Mouse (Mus musculus): ENCODE measurements around the gene Cdkl1. TPM values are rescaled to one million over a fixed set of nuclear protein-coding genes. Genes with fewer than 3 reads are reported as not detected.
A peak's percentile ranks its signal among the peaks of the same experiment; 100 is the strongest.

Gene Cdkl1
- polyA plus RNA-seq, 1 experiment from 2014 or later = 1.2 TPM

GRCm38 (mm10) chr12:69777341-69777730 lies 13.7 kb downstream of the Cdkl1 start:
- no peak for DNase-seq (ENCODE audit: low spot score)
- Histone ChIP-seq H3K9me3 (replicated peaks) (no peaks in the 10 kb centered on the region), H3K27me3 (ENCODE audit: low read depth, poor library complexity, severe bottlenecking) (no peaks in the 10 kb centered on the region), H3K27ac (no peak overlapping the region), H3K4me3 (no peak overlapping the region), H3K4me1 (peaks cover 6% of the 10 kb centered on the region; the same call in 1 of the 2 replicates), H3K36me3 (no peaks in the 10 kb centered on the region)
- 85% methylated on average over 6 of the region's 6 CpGs for WGBS

GRCm38 (mm10) chr12:69776607-69777340 lies 14.3 kb downstream of the Cdkl1 start:
- Histone ChIP-seq H3K4me1 (peaks cover 6% of the 10 kb centered on the region; the same call in 1 of the 2 replicates), H3K36me3 (no peaks in the 10 kb centered on the region), H3K27me3 (ENCODE audit: low read depth, poor library complexity, severe bottlenecking) (no peaks in the 10 kb centered on the region), H3K27ac (no peak overlapping the region), H3K9me3 (replicated peaks) (no peaks in the 10 kb centered on the region), H3K4me3 (no peak overlapping the region)
- DNase-seq (ENCODE audit: low spot score) = no peak
- 79% methylated on average over 11 of the region's 11 CpGs for WGBS

- DNase-seq (ENCODE audit: low spot score) = no peak
- no peak overlapping the region for H3K4me3 ChIP-seq
- WGBS = 70% methylated on average over 2 of the region's 2 CpGs
Observed at GRCm38 (mm10) chr12:69768841-69769240, 22.2 kb downstream of the Cdkl1 start.

GRCm38 (mm10) chr12:69767476-69768258 lies 23.4 kb downstream of the Cdkl1 start:
- H3K27me3 ChIP-seq (ENCODE audit: low read depth, poor library complexity, severe bottlenecking) = no peaks in the 10 kb centered on the region
- H3K9me3 ChIP-seq (replicated peaks) = no peaks in the 10 kb centered on the region
- no peak overlapping the region for H3K27ac ChIP-seq
- no peaks in the 10 kb centered on the region for H3K36me3 ChIP-seq
- H3K4me3 ChIP-seq = no peak overlapping the region
- H3K4me1 ChIP-seq = peaks cover 6% of the 10 kb centered on the region
- 68% methylated on average over 9 of the region's 9 CpGs for WGBS
- no peak for DNase-seq (ENCODE audit: low spot score)

More at GRCm38 (mm10) chr12:69768841-69769240, 22.2 kb downstream of the Cdkl1 start:
- Histone ChIP-seq H3K4me1 (peaks cover 6% of the 10 kb centered on the region), H3K27me3 (ENCODE audit: low read depth, poor library complexity, severe bottlenecking) (no peaks in the 10 kb centered on the region), H3K36me3 (no peaks in the 10 kb centered on the region), H3K9me3 (replicated peaks) (no peaks in the 10 kb centered on the region), H3K27ac (no peak overlapping the region)

- Histone ChIP-seq H3K27ac (no peak overlapping the region), H3K27me3 (ENCODE audit: low read depth, poor library complexity, severe bottlenecking) (no peaks in the 10 kb centered on the region), H3K4me1 (peaks cover 6% of the 10 kb centered on the region), H3K9me3 (replicated peaks) (no peaks in the 10 kb centered on the region), H3K4me3 (no peak overlapping the region), H3K36me3 (no peaks in the 10 kb centered on the region)
- 86% methylated on average over 10 of the region's 10 CpGs for WGBS
- no peak for DNase-seq (ENCODE audit: low spot score)
Observed at GRCm38 (mm10) chr12:69766185-69766904, 24.7 kb downstream of the Cdkl1 start.

GRCm38 (mm10) chr12:69765543-69765942 lies 25.5 kb downstream of the Cdkl1 start:
- peaks cover 6% of the 10 kb centered on the region for H3K4me1 ChIP-seq
- no peak overlapping the region for H3K27ac ChIP-seq
- H3K36me3 ChIP-seq = no peaks in the 10 kb centered on the region
- 92% methylated on average over 9 of the region's 9 CpGs for WGBS
- DNase-seq (ENCODE audit: low spot score) = no peak
- no peaks in the 10 kb centered on the region for H3K27me3 ChIP-seq (ENCODE audit: low read depth, poor library complexity, severe bottlenecking)
- H3K9me3 ChIP-seq (replicated peaks) = no peaks in the 10 kb centered on the region
- no peak overlapping the region for H3K4me3 ChIP-seq

GRCm38 (mm10) chr12:69761603-69762002 lies 29.5 kb downstream of the Cdkl1 start:
- no peaks in the 10 kb centered on the region for H3K36me3 ChIP-seq
- WGBS = 71% methylated on average over 2 of the region's 2 CpGs
- no peaks in the 10 kb centered on the region for H3K9me3 ChIP-seq (replicated peaks)
- no peaks in the 10 kb centered on the region for H3K27me3 ChIP-seq (ENCODE audit: low read depth, poor library complexity, severe bottlenecking)
- no peak for DNase-seq (ENCODE audit: low spot score)
- no peak overlapping the region for H3K4me3 ChIP-seq
- H3K4me1 ChIP-seq = peaks cover 25% of the 10 kb centered on the region
- H3K27ac ChIP-seq = no peak overlapping the region

- Histone ChIP-seq H3K27me3 (ENCODE audit: low read depth, poor library complexity, severe bottlenecking) (no peaks in the 10 kb centered on the region), H3K4me1 (peaks cover 27% of the 10 kb centered on the region), H3K9me3 (replicated peaks) (no peaks in the 10 kb centered on the region), H3K27ac (peak overlapping the region; percentile 15; the same call in 1 of the 2 replicates), H3K36me3 (no peaks in the 10 kb centered on the region), H3K4me3 (no peak overlapping the region)
- DNase-seq (ENCODE audit: low spot score) = no peak
- WGBS = 86% methylated on average over 20 of the region's 20 CpGs
Observed at GRCm38 (mm10) chr12:69760743-69761406, 30.2 kb downstream of the Cdkl1 start.

- no peaks in the 10 kb centered on the region for H3K27me3 ChIP-seq (ENCODE audit: low read depth, poor library complexity, severe bottlenecking)
- H3K4me1 ChIP-seq = peaks cover 27% of the 10 kb centered on the region
- no peak overlapping the region for H3K4me3 ChIP-seq
- no peaks in the 10 kb centered on the region for H3K36me3 ChIP-seq
- H3K27ac ChIP-seq = peak overlapping the region; percentile 10; the same call in 1 of the 2 replicates
- H3K9me3 ChIP-seq (replicated peaks) = no peaks in the 10 kb centered on the region
- DNase-seq (ENCODE audit: low spot score) = no peak
- 51% methylated on average over 6 of the region's 6 CpGs for WGBS
Observed at GRCm38 (mm10) chr12:69760014-69760413, 31.1 kb downstream of the Cdkl1 start.

GRCm38 (mm10) chr12:69759267-69759885 lies 31.7 kb downstream of the Cdkl1 start:
- Histone ChIP-seq H3K4me3 (no peak overlapping the region), H3K27me3 (ENCODE audit: low read depth, poor library complexity, severe bottlenecking) (no peaks in the 10 kb centered on the region)

GRCm38 (mm10) chr12:69758221-69759185 lies 32.6 kb downstream of the Cdkl1 start:
- peak; percentile 50 for DNase-seq (ENCODE audit: low spot score)
- no peaks in the 10 kb centered on the region for H3K36me3 ChIP-seq
- no peaks in the 10 kb centered on the region for H3K27me3 ChIP-seq (ENCODE audit: low read depth, poor library complexity, severe bottlenecking)
- H3K4me1 ChIP-seq = peaks cover 27% of the 10 kb centered on the region
- no peaks in the 10 kb centered on the region for H3K9me3 ChIP-seq (replicated peaks)
- H3K4me3 ChIP-seq = peak overlapping the region; percentile 35
- 5% methylated on average over 22 of the region's 22 CpGs for WGBS
- peak overlapping the region; percentile 80 for H3K27ac ChIP-seq

More at GRCm38 (mm10) chr12:69759267-69759885, 31.7 kb downstream of the Cdkl1 start:
- no peak for DNase-seq (ENCODE audit: low spot score)
- 30% methylated on average over 6 of the region's 7 CpGs for WGBS
- Histone ChIP-seq H3K4me1 (peaks cover 27% of the 10 kb centered on the region), H3K36me3 (no peaks in the 10 kb centered on the region), H3K9me3 (replicated peaks) (no peaks in the 10 kb centered on the region), H3K27ac (peak overlapping the region; percentile 80)

Measured in limb, embryonic 10.5 days (tissue).